29 mouse cellular contexts compared by ENCODE assay signal in genomic region chr7:16775888-16776287, GRCm38 (mm10). TPM values are rescaled to one million over a fixed set of nuclear protein-coding genes. Genes with fewer than 3 reads are reported as not detected.
A peak's percentile ranks its signal among the peaks of the same experiment; 100 is the strongest.
DNase-seq lines count a peak whose midpoint lies in the region; ATAC-seq and TF ChIP-seq lines count a peak whose summit lies in the region.
"Had no signal": no experiment of that assay in that cellular context is flagged by ENCODE, and none has a peak within 500 bp of the region (broad histone marks: within the 10 kb centered on the region; RNA-seq: fewer than 3 reads in every experiment).

No protein-coding gene starts in this region.

- DNase-seq in embryonic facial prominence, embryonic 14.5 days (ENCODE audit: low spot score): no peak
- no peak for DNase-seq in embryonic facial prominence, embryonic 10.5 days (ENCODE audit: low spot score)
- DNase-seq in 416B (ENCODE audit: low read depth): peak; percentile 20
- peak; percentile 35 to 83 for DNase-seq in kidney, postnatal 25 days
- no peak for DNase-seq in midbrain, embryonic 14.5 days
- no peak for DNase-seq in liver, postnatal 0 days
- no peak for DNase-seq in Muller cell, postnatal 12 days (ENCODE audit: inconsistent ontology term)
- DNase-seq: adrenal gland, postnatal 36 days; cerebellum, adult 11 months; cerebellum, postnatal 10 days; heart, postnatal 36 days; lung, adult 2 months; lung, postnatal 14 days; retina, postnatal 1 day; right cerebral cortex, postnatal 4 days; thymus, adult 18-20 months had no signal

- 37% methylated on average over 5 of the region's 5 CpGs for WGBS in embryonic facial prominence, embryonic 14.5 days
- WGBS in embryonic facial prominence, embryonic 10.5 days: 44% methylated on average over 5 of the region's 5 CpGs
- WGBS in kidney, embryonic 14.5 days: 27% methylated on average over 5 of the region's 5 CpGs
- WGBS in midbrain, embryonic 14.5 days: 71% methylated on average over 5 of the region's 5 CpGs
- WGBS in liver, postnatal 0 days (ENCODE audit: insufficient replicate concordance): 52% methylated on average over 5 of the region's 5 CpGs

- H3K9me3 ChIP-seq in embryonic facial prominence, embryonic 14.5 days (ENCODE audit: control insufficient read depth, low read length): peaks cover 4% of the 10 kb centered on the region; the same call in 1 of the 2 replicates
- peaks cover 13% of the 10 kb centered on the region for H3K9me3 ChIP-seq in embryonic facial prominence, embryonic 10.5 days
- H3K9me3 ChIP-seq in kidney, embryonic 14.5 days (ENCODE audit: control insufficient read depth, low read length): peaks cover 3% of the 10 kb centered on the region; the same call in 1 of the 2 replicates
- H3K9me3 ChIP-seq in midbrain, embryonic 14.5 days (ENCODE audit: control insufficient read depth, low read length): no peaks in the 10 kb centered on the region
- no peaks in the 10 kb centered on the region for H3K9me3 ChIP-seq in liver, postnatal 0 days (ENCODE audit: low read length)
- H3K9me3 ChIP-seq: heart, embryonic 15.5 days; stomach, embryonic 15.5 days had no signal

- no peak overlapping the region for H3K27ac ChIP-seq in embryonic facial prominence, embryonic 14.5 days (replicated peaks; ENCODE audit: low read depth, low read length)
- H3K27ac ChIP-seq in embryonic facial prominence, embryonic 10.5 days (replicated peaks): no peak overlapping the region
- no peak overlapping the region for H3K27ac ChIP-seq in kidney, embryonic 14.5 days (ENCODE audit: low read depth, low read length)
- no peak overlapping the region for H3K27ac ChIP-seq in midbrain, embryonic 14.5 days (replicated peaks; ENCODE audit: low read depth, low read length)
- no peak overlapping the region for H3K27ac ChIP-seq in liver, postnatal 0 days (ENCODE audit: low read depth)
- H3K27ac ChIP-seq: embryonic facial prominence, embryonic 12.5 days; forebrain, embryonic 13.5 days; heart, embryonic 15.5 days; hindbrain, embryonic 13.5 days; liver, embryonic 12.5 days; neural tube, embryonic 13.5 days; stomach, embryonic 15.5 days had no signal

- no peak overlapping the region for H3K4me2 ChIP-seq in embryonic facial prominence, embryonic 14.5 days (ENCODE audit: low read depth, low read length)
- no peak overlapping the region for H3K4me2 ChIP-seq in kidney, embryonic 14.5 days (replicated peaks; ENCODE audit: low read depth, low read length)
- H3K4me2 ChIP-seq in midbrain, embryonic 14.5 days (ENCODE audit: low read length): no peak overlapping the region
- no peak overlapping the region for H3K4me2 ChIP-seq in liver, postnatal 0 days (ENCODE audit: low read depth, low read length)
- H3K4me2 ChIP-seq: embryonic facial prominence, embryonic 12.5 days; forebrain, embryonic 13.5 days; heart, embryonic 15.5 days; hindbrain, embryonic 13.5 days; liver, embryonic 12.5 days; neural tube, embryonic 13.5 days; stomach, embryonic 15.5 days had no signal

- no peaks in the 10 kb centered on the region for H3K27me3 ChIP-seq in embryonic facial prominence, embryonic 14.5 days (replicated peaks; ENCODE audit: control insufficient read depth, insufficient read depth, low read length)
- H3K27me3 ChIP-seq in embryonic facial prominence, embryonic 10.5 days (replicated peaks; ENCODE audit: low read depth, poor library complexity, severe bottlenecking): no peaks in the 10 kb centered on the region
- H3K27me3 ChIP-seq in kidney, embryonic 14.5 days (ENCODE audit: control insufficient read depth, insufficient read depth, low read length): no peaks in the 10 kb centered on the region
- no peaks in the 10 kb centered on the region for H3K27me3 ChIP-seq in midbrain, embryonic 14.5 days (ENCODE audit: control insufficient read depth, insufficient read depth, low read length)
- no peaks in the 10 kb centered on the region for H3K27me3 ChIP-seq in liver, postnatal 0 days (ENCODE audit: insufficient read depth, low read length)
- H3K27me3 ChIP-seq: embryonic facial prominence, embryonic 12.5 days; forebrain, embryonic 13.5 days; heart, embryonic 15.5 days; hindbrain, embryonic 13.5 days; liver, embryonic 12.5 days; neural tube, embryonic 13.5 days; stomach, embryonic 15.5 days had no signal

- H3K4me3 ChIP-seq in embryonic facial prominence, embryonic 14.5 days (ENCODE audit: low read depth, low read length): no peak overlapping the region
- H3K4me3 ChIP-seq in embryonic facial prominence, embryonic 10.5 days: no peak overlapping the region
- H3K4me3 ChIP-seq in kidney, embryonic 14.5 days (ENCODE audit: low read length): no peak overlapping the region
- H3K4me3 ChIP-seq in midbrain, embryonic 14.5 days (replicated peaks; ENCODE audit: low read depth, low read length): no peak overlapping the region
- H3K4me3 ChIP-seq in liver, postnatal 0 days (ENCODE audit: low read depth, low read length): no peak overlapping the region
- H3K4me3 ChIP-seq: embryonic facial prominence, embryonic 12.5 days; erythroblast, embryonic 14.5 days; forebrain, embryonic 13.5 days; heart, embryonic 15.5 days; hindbrain, embryonic 13.5 days; liver, embryonic 12.5 days; megakaryocyte, embryonic 14.5 days; myocyte; neural tube, embryonic 13.5 days; stomach, embryonic 15.5 days had no signal

- peaks cover 3% of the 10 kb centered on the region; the same call in 1 of the 2 replicates for H3K4me1 ChIP-seq in embryonic facial prominence, embryonic 14.5 days (ENCODE audit: control insufficient read depth, insufficient read depth, low read length)
- peaks cover 11% of the 10 kb centered on the region for H3K4me1 ChIP-seq in embryonic facial prominence, embryonic 10.5 days
- no peaks in the 10 kb centered on the region for H3K4me1 ChIP-seq in kidney, embryonic 14.5 days (ENCODE audit: control insufficient read depth, insufficient read depth, low read length)
- H3K4me1 ChIP-seq in midbrain, embryonic 14.5 days (ENCODE audit: control insufficient read depth, insufficient read depth, low read length): peaks cover 5% of the 10 kb centered on the region; the same call in 1 of the 2 replicates
- peaks cover 4% of the 10 kb centered on the region; the same call in 1 of the 2 replicates for H3K4me1 ChIP-seq in liver, postnatal 0 days (ENCODE audit: insufficient read depth)
- H3K4me1 ChIP-seq: embryonic facial prominence, embryonic 12.5 days had no signal

- ATAC-seq in embryonic facial prominence, embryonic 14.5 days (ENCODE audit: low read depth): peak; percentile 56; the same call in 1 of the 2 replicates
- peak; percentile 73 for ATAC-seq in kidney, embryonic 14.5 days (ENCODE audit: low FRiP score, low TSS enrichment)
- no peak for ATAC-seq in midbrain, embryonic 14.5 days (ENCODE audit: low FRiP score, low TSS enrichment)
- no peak for ATAC-seq in liver, postnatal 0 days
- ATAC-seq: forebrain, embryonic 13.5 days; liver, embryonic 12.5 days; midbrain, embryonic 16.5 days had no signal

- TF ChIP-seq EP300 in liver, postnatal 0 days (IDR thresholded peaks at IDR 0.05; ENCODE audit: low read depth): no peak

- H3K36me3 ChIP-seq in embryonic facial prominence, embryonic 14.5 days (ENCODE audit: control insufficient read depth, insufficient read depth, low read length): no peaks in the 10 kb centered on the region
- H3K36me3 ChIP-seq in embryonic facial prominence, embryonic 10.5 days (replicated peaks): no peaks in the 10 kb centered on the region
- no peaks in the 10 kb centered on the region for H3K36me3 ChIP-seq in kidney, embryonic 14.5 days (ENCODE audit: control insufficient read depth, insufficient read depth, low read length)
- H3K36me3 ChIP-seq in midbrain, embryonic 14.5 days (ENCODE audit: control insufficient read depth, insufficient read depth, low read length): no peaks in the 10 kb centered on the region
- H3K36me3 ChIP-seq in liver, postnatal 0 days (replicated peaks; ENCODE audit: insufficient read depth, low read length): no peaks in the 10 kb centered on the region
- H3K36me3 ChIP-seq: embryonic facial prominence, embryonic 12.5 days; heart, embryonic 15.5 days; hindbrain, embryonic 13.5 days; liver, embryonic 12.5 days; neural tube, embryonic 13.5 days; stomach, embryonic 15.5 days had no signal

- H3K9ac ChIP-seq in embryonic facial prominence, embryonic 14.5 days (ENCODE audit: low read depth, low read length): no peak overlapping the region
- no peak overlapping the region for H3K9ac ChIP-seq in kidney, embryonic 14.5 days (ENCODE audit: low read depth, low read length)
- no peak overlapping the region for H3K9ac ChIP-seq in midbrain, embryonic 14.5 days (replicated peaks; ENCODE audit: low read length)
- H3K9ac ChIP-seq in liver, postnatal 0 days (replicated peaks): no peak overlapping the region
- H3K9ac ChIP-seq: embryonic facial prominence, embryonic 12.5 days; forebrain, embryonic 13.5 days; heart, embryonic 15.5 days; hindbrain, embryonic 13.5 days; liver, embryonic 12.5 days; neural tube, embryonic 13.5 days; stomach, embryonic 15.5 days had no signal

- TF ChIP-seq CTCF in liver, postnatal 0 days (IDR thresholded peaks at IDR 0.05; ENCODE audit: low read depth): no peak

RNA-seq across cellular contexts. Expression of gene Slc1a5, which starts 5.3 kb away (rescaled TPM):
- 26.5 and 27.5 TPM in 2 replicates for polyA plus RNA-seq in embryonic facial prominence, embryonic 14.5 days (2014; fragmentation: Nextera tagmentation; extraction: Ambion mirVana)
- 37.3 and 40.5 TPM in 2 replicates for polyA plus RNA-seq in embryonic facial prominence, embryonic 10.5 days (2016; fragmentation: Nextera tagmentation; extraction: Ambion mirVana)
- 30.2 and 36.1 TPM in 2 replicates for polyA plus RNA-seq in kidney, embryonic 14.5 days (2014; fragmentation: Nextera tagmentation; extraction: Ambion mirVana)
- polyA plus RNA-seq in midbrain, embryonic 14.5 days (2014; fragmentation: Nextera tagmentation; extraction: Ambion mirVana): 5.9 and 10.8 TPM in 2 replicates
- polyA plus RNA-seq in liver, postnatal 0 days (2015; fragmentation: Nextera tagmentation; extraction: Ambion mirVana): 43.9 and 44.8 TPM in 2 replicates

RNA-seq across cellular contexts. Expression of gene Ap2s1, which starts 37.7 kb away (rescaled TPM):
- polyA plus RNA-seq in embryonic facial prominence, embryonic 14.5 days (2014; fragmentation: Nextera tagmentation; extraction: Ambion mirVana): 278 and 286 TPM in 2 replicates
- 250 and 256 TPM in 2 replicates for polyA plus RNA-seq in embryonic facial prominence, embryonic 10.5 days (2016; fragmentation: Nextera tagmentation; extraction: Ambion mirVana)
- polyA plus RNA-seq in kidney, embryonic 14.5 days (2014; fragmentation: Nextera tagmentation; extraction: Ambion mirVana): 270 and 336 TPM in 2 replicates
- 431 and 530 TPM in 2 replicates for polyA plus RNA-seq in midbrain, embryonic 14.5 days (2014; fragmentation: Nextera tagmentation; extraction: Ambion mirVana)
- polyA plus RNA-seq in liver, postnatal 0 days (2015; fragmentation: Nextera tagmentation; extraction: Ambion mirVana): 151 and 153 TPM in 2 replicates

RNA-seq across cellular contexts. Expression of gene Strn4, which starts 39.8 kb away (rescaled TPM):
- 97.4 and 107 TPM in 2 replicates for polyA plus RNA-seq in embryonic facial prominence, embryonic 14.5 days (2014; fragmentation: Nextera tagmentation; extraction: Ambion mirVana)
- 129 and 131 TPM in 2 replicates for polyA plus RNA-seq in embryonic facial prominence, embryonic 10.5 days (2016; fragmentation: Nextera tagmentation; extraction: Ambion mirVana)
- polyA plus RNA-seq in kidney, embryonic 14.5 days (2014; fragmentation: Nextera tagmentation; extraction: Ambion mirVana): 75.5 and 111 TPM in 2 replicates
- 213 and 219 TPM in 2 replicates for polyA plus RNA-seq in midbrain, embryonic 14.5 days (2014; fragmentation: Nextera tagmentation; extraction: Ambion mirVana)
- polyA plus RNA-seq in liver, postnatal 0 days (2015; fragmentation: Nextera tagmentation; extraction: Ambion mirVana): 15.9 and 18.4 TPM in 2 replicates

RNA-seq across cellular contexts. Expression of gene Fkrp, which starts 40.6 kb away (rescaled TPM):
- 28.2 and 28.6 TPM in 2 replicates for polyA plus RNA-seq in embryonic facial prominence, embryonic 14.5 days (2014; fragmentation: Nextera tagmentation; extraction: Ambion mirVana)
- 26.1 and 28.5 TPM in 2 replicates for polyA plus RNA-seq in embryonic facial prominence, embryonic 10.5 days (2016; fragmentation: Nextera tagmentation; extraction: Ambion mirVana)
- polyA plus RNA-seq in kidney, embryonic 14.5 days (2014; fragmentation: Nextera tagmentation; extraction: Ambion mirVana): 23.6 and 31.1 TPM in 2 replicates
- 38.5 and 48.7 TPM in 2 replicates for polyA plus RNA-seq in midbrain, embryonic 14.5 days (2014; fragmentation: Nextera tagmentation; extraction: Ambion mirVana)
- polyA plus RNA-seq in liver, postnatal 0 days (2015; fragmentation: Nextera tagmentation; extraction: Ambion mirVana): 7.4 and 8.7 TPM in 2 replicates

RNA-seq across cellular contexts. Expression of gene Ceacam9, which starts 54.2 kb away (rescaled TPM):
- polyA plus RNA-seq in embryonic facial prominence, embryonic 14.5 days (2014; fragmentation: Nextera tagmentation; extraction: Ambion mirVana): not detected in 2 replicates
- polyA plus RNA-seq in embryonic facial prominence, embryonic 10.5 days (2016; fragmentation: Nextera tagmentation; extraction: Ambion mirVana): not detected in 2 replicates
- polyA plus RNA-seq in kidney, embryonic 14.5 days (2014; fragmentation: Nextera tagmentation; extraction: Ambion mirVana): not detected in 2 replicates
- polyA plus RNA-seq in midbrain, embryonic 14.5 days (2014; fragmentation: Nextera tagmentation; extraction: Ambion mirVana): 0.20 TPM in 1 of 2 replicates, not detected in the other
- polyA plus RNA-seq in liver, postnatal 0 days (2015; fragmentation: Nextera tagmentation; extraction: Ambion mirVana): not detected in 2 replicates
- polyA plus RNA-seq: embryonic facial prominence, embryonic 12.5 days; erythroblast, embryonic 14.5 days; forebrain, embryonic 13.5 days; heart, embryonic 15.5 days; hindbrain, embryonic 13.5 days; limb, embryonic 11.5 days; liver, embryonic 12.5 days; lung, adult 2 months; myocyte; neural tube, embryonic 13.5 days; stomach, embryonic 15.5 days had no signal

Comparison
In these comparisons a context has a peak if more than half of its experiments do, and no peak if none do; other contexts are left out.
1. ATAC-seq: peak in embryonic facial prominence, embryonic 14.5 days (single experiment) and kidney, embryonic 14.5 days (single experiment); none in midbrain, embryonic 14.5 days (single experiment) and liver, postnatal 0 days (single experiment).
2. DNase-seq: peak in 416B (single experiment) and kidney, postnatal 25 days (2 of 2); none in embryonic facial prominence, embryonic 14.5 days (single experiment), embryonic facial prominence, embryonic 10.5 days (single experiment), midbrain, embryonic 14.5 days (single experiment), liver, postnatal 0 days (single experiment) and Muller cell, postnatal 12 days (single experiment).